Mouse (Mus musculus): ENCODE results near the gene Zfand3.
A peak's percentile ranks its signal among the peaks of the same experiment; 100 is the strongest.

Gene Zfand3

GRCm38 (mm10) chr17:30232698-30233097 is 228.2 kb downstream of the Zfand3 start:
- DNase-seq: no peak

GRCm38 (mm10) chr17:30235380-30235779 is 230.8 kb downstream of the Zfand3 start:
- DNase-seq: no peak

- no peak for DNase-seq
Measured at GRCm38 (mm10) chr17:30236611-30237010, 232.1 kb downstream of the Zfand3 start.

GRCm38 (mm10) chr17:30237600-30237999 is 233.1 kb downstream of the Zfand3 start:
- DNase-seq: no peak

GRCm38 (mm10) chr17:30239458-30239857 is 234.9 kb downstream of the Zfand3 start:
- no peak for DNase-seq

GRCm38 (mm10) chr17:30240659-30241058 is 236.1 kb downstream of the Zfand3 start:
- peak; percentile 72 to 73 for DNase-seq

GRCm38 (mm10) chr17:30241061-30241460 is 236.5 kb downstream of the Zfand3 start:
- DNase-seq: peak; percentile 61 to 63

- DNase-seq: no peak
Measured at GRCm38 (mm10) chr17:30241720-30242322, 237.3 kb downstream of the Zfand3 start.

- DNase-seq: no peak
Measured at GRCm38 (mm10) chr17:30242647-30243046, 238.1 kb downstream of the Zfand3 start.

GRCm38 (mm10) chr17:30243540-30243939 is 239.0 kb downstream of the Zfand3 start:
- no peak for DNase-seq

- no peak for DNase-seq
Measured at GRCm38 (mm10) chr17:30244651-30245307, 240.2 kb downstream of the Zfand3 start.

- DNase-seq: no peak
Measured at GRCm38 (mm10) chr17:30245308-30245706, 240.8 kb downstream of the Zfand3 start.

GRCm38 (mm10) chr17:30253028-30253427 is 248.5 kb downstream of the Zfand3 start:
- no peak for DNase-seq

GRCm38 (mm10) chr17:30253924-30254323 is 249.4 kb downstream of the Zfand3 start:
- no peak for DNase-seq

- no peak for DNase-seq
Measured at GRCm38 (mm10) chr17:30255928-30256560, 251.5 kb downstream of the Zfand3 start.

- no peak for DNase-seq
Measured at GRCm38 (mm10) chr17:30258480-30258879, 253.9 kb downstream of the Zfand3 start.

GRCm38 (mm10) chr17:30259938-30260337 is 255.4 kb downstream of the Zfand3 start:
- peak in 1 of 2 experiments; percentile 41 for DNase-seq
